In genomic region chr19:60615470-60616200, GRCm38 (mm10) we compare ENCODE assay signal across 9 mouse cellular contexts. TPM values are rescaled to one million over a fixed set of nuclear protein-coding genes. Genes with fewer than 3 reads are reported as not detected.
A peak's percentile ranks its signal among the peaks of the same experiment; 100 is the strongest.
DNase-seq lines count a peak whose midpoint lies in the region; ATAC-seq lines count a peak whose summit lies in the region.
"Had no signal": no experiment of that assay in that cellular context is flagged by ENCODE, and none has a peak within 500 bp of the region (broad histone marks: within the 10 kb centered on the region; RNA-seq: fewer than 3 reads in every experiment).

No protein-coding gene starts in this region.

- no peaks in the 10 kb centered on the region for H3K4me1 ChIP-seq in kidney, embryonic 14.5 days (ENCODE audit: control insufficient read depth, insufficient read depth, low read length)
- no peaks in the 10 kb centered on the region for H3K4me1 ChIP-seq in liver, embryonic 11.5 days (replicated peaks; ENCODE audit: control insufficient read depth, insufficient read depth, low read length)
- H3K4me1 ChIP-seq: liver, embryonic 13.5 days had no signal

- no peak for ATAC-seq in kidney, embryonic 14.5 days (ENCODE audit: low FRiP score, low TSS enrichment)
- ATAC-seq in liver, embryonic 11.5 days (replicated peaks; ENCODE audit: low FRiP score) = no peak

- intact Hi-C loops in heart, postnatal 10 days (cut with DNase I) = no loop called here

- H3K27me3 ChIP-seq in kidney, embryonic 14.5 days (ENCODE audit: control insufficient read depth, insufficient read depth, low read length) = no peaks in the 10 kb centered on the region
- no peaks in the 10 kb centered on the region for H3K27me3 ChIP-seq in liver, embryonic 11.5 days (replicated peaks; ENCODE audit: control insufficient read depth, insufficient read depth, low read length)
- H3K27me3 ChIP-seq: liver, embryonic 13.5 days had no signal

- H3K36me3 ChIP-seq in kidney, embryonic 14.5 days (ENCODE audit: control insufficient read depth, insufficient read depth, low read length) = no peaks in the 10 kb centered on the region
- no peaks in the 10 kb centered on the region for H3K36me3 ChIP-seq in liver, embryonic 11.5 days (ENCODE audit: control insufficient read depth, insufficient read depth, low read length)
- H3K36me3 ChIP-seq: liver, embryonic 13.5 days had no signal

- no peak overlapping the region for H3K9ac ChIP-seq in kidney, embryonic 14.5 days (ENCODE audit: low read depth, low read length)
- no peak overlapping the region for H3K9ac ChIP-seq in liver, embryonic 11.5 days (ENCODE audit: low read depth, low read length)
- H3K9ac ChIP-seq: liver, embryonic 13.5 days had no signal

- no peak overlapping the region for H3K27ac ChIP-seq in kidney, embryonic 14.5 days (ENCODE audit: low read depth, low read length)
- no peak overlapping the region for H3K27ac ChIP-seq in liver, embryonic 11.5 days (ENCODE audit: low read depth, low read length)
- H3K27ac ChIP-seq: liver, embryonic 13.5 days had no signal

- H3K9me3 ChIP-seq in kidney, embryonic 14.5 days (ENCODE audit: control insufficient read depth, low read length) = no peaks in the 10 kb centered on the region
- H3K9me3 ChIP-seq in liver, embryonic 11.5 days (ENCODE audit: control insufficient read depth, low read length) = no peaks in the 10 kb centered on the region
- H3K9me3 ChIP-seq: liver, embryonic 13.5 days had no signal

- 80% methylated on average over 5 of the region's 5 CpGs for WGBS in kidney, embryonic 14.5 days
- WGBS in liver, embryonic 11.5 days = 66% methylated on average over 5 of the region's 5 CpGs

- H3K4me2 ChIP-seq in kidney, embryonic 14.5 days (replicated peaks; ENCODE audit: low read depth, low read length) = no peak overlapping the region
- no peak overlapping the region for H3K4me2 ChIP-seq in liver, embryonic 11.5 days
- H3K4me2 ChIP-seq: liver, embryonic 13.5 days had no signal

- H3K4me3 ChIP-seq in kidney, embryonic 14.5 days (ENCODE audit: low read length) = no peak overlapping the region
- H3K4me3 ChIP-seq in liver, embryonic 11.5 days (ENCODE audit: low read depth, low read length) = no peak overlapping the region
- H3K4me3 ChIP-seq: liver, embryonic 13.5 days had no signal

- peak; percentile 32 for DNase-seq in kidney, adult 11 months
- peak; percentile 37 for DNase-seq in Muller cell, postnatal 12 days (ENCODE audit: inconsistent ontology term)
- peak; percentile 84 for DNase-seq in brain, adult 2 months (ENCODE audit: low read depth, low spot score)
- peak; percentile 69 to 72 for DNase-seq in heart, postnatal 10 days
- no peak for DNase-seq in liver, embryonic 11.5 days (ENCODE audit: low spot score)
- no peak for DNase-seq in lung, postnatal 4 days
- no peak for DNase-seq in spleen, postnatal 14 days (ENCODE audit: low spot score in 2 of 2)
- DNase-seq: liver, embryonic 13.5 days had no signal

RNA-seq across cellular contexts. Expression of gene Cacul1, which starts 34.8 kb away (rescaled TPM):
- 16.6 and 32.7 TPM in 2 replicates for polyA plus RNA-seq in kidney, embryonic 14.5 days (2014; fragmentation: Nextera tagmentation; extraction: Ambion mirVana)
- 10 to 100 TPM; 28.5 to 29.4 TPM for total RNA-seq in heart, postnatal 10 days (2021)
- 22.1 and 26.9 TPM in 2 replicates for polyA plus RNA-seq in liver, embryonic 11.5 days (2014; fragmentation: Nextera tagmentation; extraction: Ambion mirVana)

Comparison
In these comparisons a context has a peak if more than half of its experiments do, and no peak if none do; other contexts are left out.
1. DNase-seq: peak in kidney, adult 11 months (single experiment), Muller cell, postnatal 12 days (single experiment), brain, adult 2 months (single experiment) and heart, postnatal 10 days (2 of 2); none in liver, embryonic 11.5 days (single experiment), lung, postnatal 4 days (0 of 2) and spleen, postnatal 14 days (0 of 2).